Mouse (Mus musculus) kidney, adult 18-20 months (tissue): ENCODE measurements around the gene Myo18a.
A peak's percentile ranks its signal among the peaks of the same experiment; 100 is the strongest.

Experiments
- DNase-seq: peaks from one replicate; pipeline ENCODE4 v3.0.0; 2021

Myo18a gene

DNA sequence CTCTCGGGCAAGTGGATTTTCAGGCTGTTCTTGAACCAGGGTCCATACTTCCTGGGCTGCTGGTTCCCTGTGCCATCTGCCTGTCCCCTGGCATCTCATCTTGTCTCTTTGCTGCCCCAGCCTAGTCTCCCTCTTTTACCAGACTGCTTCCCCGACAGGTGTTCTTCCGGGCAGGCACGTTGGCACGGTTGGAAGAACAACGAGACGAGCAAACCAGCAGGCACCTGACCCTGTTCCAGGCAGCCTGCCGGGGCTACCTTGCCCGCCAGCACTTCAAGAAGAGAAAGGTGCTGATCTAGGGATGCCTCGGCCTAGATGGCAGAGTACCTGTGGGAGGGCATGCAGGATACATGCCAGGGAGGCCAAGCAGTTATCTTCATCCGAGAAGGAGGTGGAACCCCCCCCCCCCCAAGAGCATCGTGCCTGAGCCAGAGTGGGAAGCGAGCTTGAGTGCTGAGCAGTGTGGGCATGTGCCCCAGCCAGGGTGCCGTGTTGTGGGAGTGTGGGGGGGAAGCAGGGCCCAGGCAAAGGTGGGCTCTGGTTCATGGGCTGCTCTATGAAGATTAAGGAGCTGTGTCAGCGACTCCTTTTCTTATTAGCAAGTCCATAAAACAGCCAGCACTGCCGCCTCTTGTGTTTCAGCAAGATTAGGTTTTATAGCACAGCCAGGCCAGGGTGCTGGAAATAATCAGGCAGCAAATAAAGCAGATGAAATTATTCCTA, 77.6 kb downstream of the Myo18a start:
- DNase-seq, result no peak

DNA sequence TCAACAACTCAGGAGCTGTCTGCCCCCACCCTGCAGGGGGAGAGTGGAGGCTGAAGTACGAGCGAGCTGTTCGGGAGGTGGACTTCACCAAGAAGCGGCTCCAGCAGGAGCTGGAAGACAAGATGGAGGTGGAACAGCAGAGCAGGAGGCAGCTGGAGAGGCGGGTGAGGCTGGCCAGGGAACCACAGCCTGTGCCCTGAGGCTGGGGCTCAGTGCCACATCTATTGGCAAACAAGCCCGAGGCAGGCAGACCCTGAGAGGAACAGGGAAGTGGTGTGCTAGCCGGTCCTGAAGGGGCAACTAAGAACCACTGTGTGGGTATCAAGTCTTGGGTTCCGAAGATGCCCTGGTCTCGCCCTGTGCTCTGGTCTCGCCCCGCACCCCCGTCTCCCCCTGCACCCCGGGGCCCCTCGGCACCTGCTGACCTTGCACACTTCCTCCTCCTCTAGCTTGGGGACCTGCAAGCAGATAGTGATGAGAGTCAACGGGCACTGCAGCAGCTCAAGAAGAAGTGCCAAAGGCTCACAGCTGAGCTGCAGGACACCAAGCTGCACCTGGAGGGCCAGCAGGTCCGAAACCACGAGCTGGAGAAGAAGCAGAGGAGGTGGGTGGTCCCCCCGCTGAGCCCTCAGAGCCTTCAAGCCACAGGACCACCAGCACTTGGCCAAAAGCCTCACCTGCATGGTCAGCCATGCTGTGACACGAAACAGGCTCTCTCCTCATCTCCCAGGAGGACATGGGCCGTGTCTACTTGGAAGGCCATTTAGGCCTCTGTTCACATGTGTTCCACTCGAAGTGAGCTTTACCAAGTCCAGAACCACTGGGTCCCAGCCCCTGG, 80.2 kb downstream of the Myo18a start:
- peak; percentile 28 for DNase-seq

DNA sequence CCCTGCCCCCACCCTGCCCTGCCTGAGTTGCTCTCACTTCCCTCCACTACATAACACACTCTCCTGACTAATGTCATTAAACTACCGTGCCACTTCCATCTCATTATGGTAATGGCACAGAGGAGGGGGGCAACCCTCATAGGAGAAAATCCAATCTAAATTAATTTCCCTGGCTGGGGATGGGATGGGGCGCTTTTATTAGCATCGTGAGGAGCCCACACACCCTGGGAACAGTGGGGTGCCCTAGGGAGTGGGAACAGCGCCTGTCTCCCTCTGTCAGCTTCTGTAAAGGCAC, 80.8 kb downstream of the Myo18a start:
- no peak for DNase-seq

DNA sequence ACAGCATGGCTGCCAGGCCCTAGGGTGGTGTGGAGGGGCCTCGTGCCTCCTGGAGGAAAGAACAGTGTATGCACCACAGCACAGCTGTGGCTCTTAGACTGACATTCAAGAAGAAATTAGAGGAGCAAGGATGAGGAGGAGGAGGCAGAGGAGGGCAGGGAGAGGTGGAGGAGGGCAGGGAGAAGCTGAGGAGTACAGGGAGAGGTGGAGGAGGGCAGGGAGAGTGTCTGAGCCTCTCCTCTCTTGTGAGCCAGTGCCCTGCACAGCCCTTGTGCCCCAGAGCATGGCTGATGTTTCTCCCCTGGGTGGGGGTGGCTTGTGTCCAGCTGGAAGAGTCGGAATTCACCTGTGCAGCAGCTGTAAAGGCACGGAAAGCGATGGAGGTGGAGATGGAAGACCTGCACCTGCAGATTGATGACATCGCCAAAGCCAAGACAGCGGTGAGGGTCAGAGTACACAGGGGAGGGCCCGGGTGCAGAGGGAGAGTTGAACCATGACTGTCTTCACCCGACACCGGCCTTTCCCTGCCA, 84.6 kb downstream of the Myo18a start:
- DNase-seq, result peak; percentile 61

DNA sequence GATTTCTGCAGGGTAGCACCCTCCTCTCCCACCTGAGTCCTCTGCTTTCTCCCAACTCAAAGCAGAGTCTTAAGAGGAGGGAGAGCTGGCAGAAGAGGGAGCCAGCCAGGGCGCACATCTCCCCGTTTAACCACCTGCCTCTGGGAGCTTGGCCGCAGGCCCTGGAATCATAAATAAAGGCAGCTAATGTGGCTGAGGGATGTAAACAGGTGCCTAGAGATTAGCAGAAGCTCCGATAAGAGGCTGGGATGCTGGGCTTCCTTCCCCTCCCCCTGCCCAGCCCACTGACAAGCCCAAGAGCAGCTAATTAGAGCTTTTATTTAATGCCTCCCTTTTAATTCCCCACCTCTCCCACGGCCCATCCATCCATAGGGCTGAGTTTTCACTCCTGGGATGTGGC, 85.1 kb downstream of the Myo18a start:
- DNase-seq, result no peak

DNA sequence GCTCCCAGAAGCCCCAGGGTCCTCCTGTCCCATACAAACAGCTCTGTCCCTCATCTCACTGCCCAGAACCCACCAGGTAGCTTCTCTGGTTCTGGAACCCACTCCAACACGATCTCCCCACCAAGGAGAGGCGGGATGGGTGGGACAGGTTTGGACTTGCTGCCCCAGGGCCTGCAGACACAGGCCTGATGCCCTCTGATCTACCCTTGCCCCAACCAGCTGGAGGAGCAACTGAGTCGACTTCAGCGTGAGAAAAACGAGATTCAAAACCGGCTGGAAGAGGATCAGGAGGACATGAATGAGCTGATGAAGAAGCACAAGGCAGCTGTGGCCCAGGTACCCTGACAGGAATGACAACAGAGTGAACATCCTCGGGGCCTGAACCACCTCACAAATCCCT, 86.1 kb downstream of the Myo18a start:
- DNase-seq, result no peak

DNA sequence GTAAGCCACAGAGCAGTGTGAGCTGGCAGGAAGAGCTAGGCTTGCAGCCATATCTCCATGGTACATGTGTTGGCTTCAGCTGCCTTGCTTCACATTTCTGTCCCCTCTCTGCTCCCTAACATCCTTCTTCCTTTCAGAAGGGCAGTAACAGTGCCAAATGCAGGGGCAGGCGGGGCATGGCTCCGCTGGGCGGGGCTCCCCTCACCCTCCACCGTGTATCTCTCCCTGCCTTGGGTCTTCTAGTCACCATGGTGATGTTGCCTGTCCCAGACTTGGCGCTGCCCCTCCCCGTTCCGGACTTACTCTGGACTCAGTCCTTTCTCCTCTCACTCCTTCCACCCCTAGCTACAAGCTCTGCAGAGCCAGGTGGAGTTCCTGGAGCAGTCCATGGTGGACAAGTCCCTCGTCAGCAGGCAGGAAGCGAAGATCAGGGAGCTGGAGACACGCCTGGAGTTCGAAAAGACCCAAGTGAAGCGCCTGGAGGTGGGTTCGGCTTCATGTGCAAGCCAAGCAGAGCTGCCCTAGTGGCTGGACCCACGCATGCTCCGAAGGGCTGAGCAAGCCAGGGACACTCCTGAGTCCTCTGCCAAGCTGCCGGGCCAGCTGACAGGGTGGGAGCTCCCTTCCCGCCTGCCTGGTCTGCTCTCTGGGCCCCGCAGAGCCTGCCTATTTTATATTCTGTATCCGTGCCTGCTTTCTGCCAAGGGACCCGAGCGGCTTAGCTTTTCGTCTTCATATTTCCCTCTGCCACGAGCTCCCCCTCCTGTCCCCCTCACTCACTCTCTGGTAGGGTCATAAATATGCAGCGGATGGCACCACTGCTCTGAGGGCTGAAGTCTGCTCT, 87.6 kb downstream of the Myo18a start:
- DNase-seq, result no peak

DNA sequence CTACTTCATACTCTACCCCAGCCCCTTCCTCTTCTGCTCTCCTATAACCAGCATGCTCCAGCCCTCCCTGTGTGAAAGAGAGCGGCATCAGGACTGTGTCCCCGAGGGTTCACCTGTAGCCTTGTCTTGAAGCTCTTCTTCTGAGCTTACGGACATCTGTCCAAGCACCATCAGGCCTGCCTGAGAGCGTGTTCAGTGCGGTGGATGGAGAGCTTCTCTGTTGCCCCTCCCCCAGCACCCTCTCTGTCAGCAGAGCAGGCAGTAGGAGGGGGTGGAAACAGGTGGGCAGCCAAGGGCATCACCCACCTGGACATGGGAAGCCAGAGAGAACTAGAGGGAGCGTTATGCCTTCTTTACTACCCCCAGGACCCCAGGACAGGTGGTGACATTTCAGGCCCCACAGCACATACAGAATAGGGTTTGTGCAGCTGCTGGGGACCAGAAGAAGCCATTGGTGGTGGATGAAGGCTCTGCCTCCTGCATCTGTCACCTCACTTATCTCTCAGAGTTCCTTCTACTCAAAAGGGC, 88.5 kb downstream of the Myo18a start:
- DNase-seq, result no peak

DNA sequence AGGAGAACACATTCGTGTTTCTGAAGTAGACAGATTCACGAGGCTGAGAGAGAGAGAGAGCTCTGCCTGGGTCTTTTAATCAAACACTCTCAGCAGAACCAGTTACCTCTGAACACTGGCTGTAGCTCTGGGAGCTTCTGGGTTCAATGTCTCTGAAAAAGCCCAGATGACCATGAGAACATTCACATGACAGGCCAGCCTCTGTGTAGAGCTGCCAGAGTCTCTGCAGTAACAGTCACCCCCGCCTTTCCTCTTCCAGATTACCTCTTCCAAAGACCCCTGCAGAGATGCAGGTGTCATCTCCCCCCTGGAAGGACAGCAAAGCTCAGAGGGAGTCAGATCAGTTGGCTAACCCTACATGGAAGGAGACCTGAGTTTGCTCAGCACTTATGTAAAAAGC, 89.1 kb downstream of the Myo18a start:
- no peak for DNase-seq

DNA sequence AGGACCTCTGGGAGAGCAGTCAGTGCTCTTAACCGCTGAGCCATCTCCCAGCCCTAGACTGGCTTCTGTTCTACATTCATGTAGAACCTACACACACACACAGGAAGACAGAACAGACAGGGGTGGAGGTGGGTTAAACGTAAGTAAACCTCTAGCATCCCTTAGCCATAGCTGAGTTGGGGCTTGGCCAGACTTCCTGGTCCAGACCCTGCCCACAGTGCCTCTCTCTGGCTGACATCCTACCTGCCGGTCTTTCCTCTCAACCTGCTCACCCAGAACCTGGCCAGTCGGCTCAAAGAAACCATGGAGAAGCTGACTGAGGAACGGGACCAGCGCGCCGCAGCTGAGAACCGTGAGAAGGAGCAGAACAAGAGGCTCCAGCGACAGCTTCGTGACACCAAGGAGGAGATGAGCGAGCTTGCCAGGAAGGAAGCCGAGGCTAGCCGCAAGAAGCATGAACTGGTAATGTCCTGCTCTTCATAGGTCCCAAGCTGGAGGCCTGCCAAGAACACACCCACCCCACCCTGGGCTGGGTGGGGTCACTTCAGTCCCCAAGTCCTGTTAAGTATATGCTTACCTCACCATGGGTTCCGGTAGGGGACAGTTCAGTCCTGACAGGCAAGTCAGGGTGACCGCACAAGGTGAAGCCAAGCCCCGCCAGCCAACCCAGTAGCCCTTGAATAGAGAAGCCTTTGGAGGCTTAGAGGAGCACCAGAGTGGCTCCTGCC, 90.1 kb downstream of the Myo18a start:
- no peak for DNase-seq

DNA sequence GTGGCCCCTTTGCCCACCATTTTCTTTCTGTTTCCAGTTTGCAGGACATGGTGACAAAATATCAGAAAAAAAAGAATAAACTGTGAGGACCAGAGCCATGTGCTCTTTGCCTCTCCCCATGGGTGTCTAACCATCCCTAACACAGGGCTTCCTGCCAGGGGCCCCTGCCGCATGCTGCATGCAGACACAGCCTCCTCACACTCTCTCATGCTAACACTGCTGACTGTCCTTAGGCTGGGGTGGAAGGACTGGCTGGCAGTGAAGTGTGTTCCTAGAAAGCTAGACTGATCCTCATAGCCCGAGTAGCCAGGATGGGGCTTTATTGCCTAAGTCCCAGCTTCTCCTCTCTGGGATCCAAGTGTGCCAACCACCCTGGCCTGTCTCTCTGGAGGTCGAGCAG, 91.6 kb downstream of the Myo18a start:
- no peak for DNase-seq

DNA sequence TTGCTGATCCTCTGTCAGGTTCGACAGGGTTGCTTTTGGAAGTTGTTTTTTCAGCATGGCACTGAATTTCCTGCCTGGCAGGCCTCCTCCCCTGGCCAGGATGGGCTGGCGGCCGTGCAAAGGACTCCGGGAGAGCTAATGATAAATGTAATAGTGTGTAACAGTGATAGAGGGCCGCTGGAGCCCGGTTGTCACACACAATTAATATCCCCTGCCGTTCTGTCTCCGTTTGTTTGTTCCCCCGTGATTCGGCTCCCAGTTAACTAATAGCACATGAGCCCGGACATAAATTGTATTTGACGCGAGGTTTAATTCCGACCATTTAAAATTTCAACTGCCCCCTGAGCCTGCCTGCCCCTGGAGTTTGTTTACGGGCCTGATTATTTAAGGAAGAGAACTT, 92.3 kb downstream of the Myo18a start:
- DNase-seq, result no peak

DNA sequence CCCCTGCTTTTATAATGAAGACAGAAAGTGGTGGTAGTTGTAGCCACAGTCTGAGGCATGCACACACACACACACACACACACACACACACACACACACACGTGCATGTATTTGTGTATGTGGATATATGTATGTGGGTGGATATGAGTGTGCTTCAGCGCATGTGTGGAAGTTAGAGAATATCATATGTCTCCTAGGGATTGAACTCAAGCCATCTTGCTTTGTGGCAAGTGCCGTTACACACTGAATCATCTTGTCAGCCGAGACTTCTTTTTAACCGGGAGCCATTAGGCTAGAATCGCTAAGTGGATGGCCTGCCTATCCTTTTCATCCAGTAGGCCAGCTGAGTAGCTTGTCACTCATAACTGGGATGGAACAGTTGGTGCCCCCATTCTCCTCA, 94.0 kb downstream of the Myo18a start:
- no peak for DNase-seq

DNA sequence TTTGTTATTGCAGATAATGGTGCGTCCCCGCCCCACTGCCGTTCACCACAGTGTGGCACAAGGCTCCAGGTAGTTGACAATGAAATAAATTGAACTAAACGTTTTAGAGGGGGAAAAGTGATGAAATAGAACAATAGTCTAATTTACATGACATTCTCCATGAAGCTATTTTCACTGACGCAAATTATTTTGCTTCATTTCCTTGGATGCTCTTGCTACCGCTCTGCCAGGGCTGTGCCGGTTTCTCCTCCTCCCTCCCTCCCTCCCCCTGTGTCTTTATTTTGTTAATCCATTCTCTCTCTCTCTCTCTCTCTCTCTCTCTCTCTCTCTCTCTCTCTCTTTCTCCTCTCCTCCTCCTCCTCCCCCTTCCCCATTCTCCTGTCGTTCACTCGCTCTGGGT, 95.5 kb downstream of the Myo18a start:
- DNase-seq, result no peak

DNA sequence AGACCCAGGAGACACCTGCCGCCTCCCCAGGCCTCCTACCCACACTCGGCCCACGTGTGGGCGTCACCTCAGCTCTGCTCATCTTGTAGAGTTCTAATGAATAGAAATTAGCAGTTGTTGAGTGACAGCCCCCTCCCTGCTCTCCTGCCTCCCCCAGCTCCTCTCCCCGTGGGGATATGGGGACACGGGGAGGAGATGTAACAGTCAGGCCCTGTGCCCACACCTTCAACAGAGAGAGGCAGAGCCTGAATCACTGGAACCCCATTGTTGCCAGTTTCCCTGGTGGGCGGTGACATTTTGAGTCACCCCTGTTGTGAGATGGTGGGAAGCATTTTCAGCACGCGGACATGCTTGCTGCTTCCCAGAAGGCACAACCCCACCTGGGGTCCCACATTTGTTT, 97.9 kb downstream of the Myo18a start:
- no peak for DNase-seq

DNA sequence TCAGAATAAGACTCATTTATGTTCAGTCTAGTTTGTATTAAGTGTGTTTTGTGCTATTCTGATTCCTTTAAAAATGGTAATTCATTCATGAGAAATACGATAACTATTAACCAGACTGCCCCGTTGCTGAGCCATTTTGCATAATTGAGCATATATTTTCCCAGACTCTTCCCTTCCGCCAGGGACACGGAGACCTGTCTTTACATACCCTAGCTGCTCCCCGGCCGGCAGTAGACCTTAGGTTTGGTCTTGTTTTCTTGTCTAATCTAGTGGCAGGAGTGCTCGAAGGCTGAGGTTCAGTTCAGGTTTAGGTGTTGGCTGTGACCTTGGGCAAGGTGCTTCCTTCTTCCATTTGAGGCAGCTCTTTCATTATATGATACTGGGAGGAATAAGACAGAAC, 99.8 kb downstream of the Myo18a start:
- DNase-seq, result peak; percentile 54

DNA sequence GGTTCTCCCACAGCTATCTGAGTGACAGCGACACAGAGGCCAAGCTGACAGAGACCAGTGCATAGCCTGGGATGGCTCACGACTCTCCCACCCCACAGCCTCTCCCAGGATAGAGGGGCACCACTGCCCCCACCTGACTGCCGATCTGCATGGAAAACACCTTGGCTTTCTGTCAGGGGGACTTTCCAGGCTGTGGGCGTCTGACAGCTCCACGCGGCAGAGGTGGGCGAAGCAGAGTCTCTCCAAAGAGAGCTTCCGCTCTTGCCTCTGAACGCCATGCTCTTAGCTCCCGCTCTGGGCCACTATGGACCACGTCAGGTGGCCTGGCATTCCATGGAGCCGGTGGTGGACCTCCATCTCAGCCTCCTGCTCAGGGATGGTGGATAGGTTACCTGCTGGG, 101.7 kb downstream of the Myo18a start:
- no peak for DNase-seq

DNA sequence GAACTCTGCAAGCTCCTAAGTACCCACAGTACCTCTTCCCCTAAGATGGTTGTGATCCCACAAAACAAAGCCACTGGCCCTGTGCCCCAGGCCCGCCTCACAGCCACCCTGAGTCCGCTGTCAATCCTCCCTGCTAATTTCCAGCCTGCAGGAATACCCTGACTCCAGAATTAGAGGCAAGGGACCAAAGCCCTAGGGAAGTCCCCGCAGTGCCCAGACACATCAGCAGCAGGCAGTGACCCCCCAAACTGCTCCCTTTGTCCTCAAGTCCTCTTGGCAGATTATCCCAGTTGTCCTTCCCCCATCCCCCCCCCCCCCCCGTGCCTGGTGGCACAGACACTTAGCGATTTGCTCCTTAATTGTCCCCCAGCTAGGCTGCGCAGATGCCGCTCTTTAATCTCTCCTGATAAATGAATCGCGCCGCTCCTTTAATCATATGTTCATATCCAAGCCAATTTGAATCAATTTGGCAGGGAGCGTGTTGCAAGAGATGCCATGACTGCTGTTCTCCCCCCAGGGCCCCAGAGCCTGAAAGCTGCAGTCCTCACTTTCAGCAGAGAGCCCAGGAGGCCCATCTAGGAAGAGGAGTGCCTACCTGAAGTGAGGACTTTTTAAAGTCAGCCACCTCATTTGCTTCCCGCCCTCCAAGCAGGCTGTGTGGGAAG, 104.5 kb downstream of the Myo18a start:
- no peak for DNase-seq

DNA sequence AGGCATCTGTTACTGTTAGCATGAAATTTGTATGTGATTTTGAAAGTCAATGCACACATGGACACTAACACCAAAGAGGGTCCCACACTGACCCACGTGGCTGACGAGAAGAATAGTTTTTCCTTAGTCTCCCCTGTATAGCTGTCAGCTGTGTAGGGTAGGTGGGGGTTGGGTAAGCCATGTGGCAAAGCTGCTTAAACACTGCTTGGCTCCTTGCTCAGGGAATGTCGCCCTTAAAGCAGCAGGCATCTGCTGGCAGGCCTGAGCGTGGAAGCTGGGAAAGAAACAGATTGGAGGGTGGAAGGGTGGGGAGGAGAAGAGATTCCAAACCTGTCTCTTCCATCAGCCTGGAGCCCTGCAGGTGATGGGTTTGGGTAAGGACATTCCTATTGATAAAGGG, 108.4 kb downstream of the Myo18a start:
- DNase-seq, result no peak

DNA sequence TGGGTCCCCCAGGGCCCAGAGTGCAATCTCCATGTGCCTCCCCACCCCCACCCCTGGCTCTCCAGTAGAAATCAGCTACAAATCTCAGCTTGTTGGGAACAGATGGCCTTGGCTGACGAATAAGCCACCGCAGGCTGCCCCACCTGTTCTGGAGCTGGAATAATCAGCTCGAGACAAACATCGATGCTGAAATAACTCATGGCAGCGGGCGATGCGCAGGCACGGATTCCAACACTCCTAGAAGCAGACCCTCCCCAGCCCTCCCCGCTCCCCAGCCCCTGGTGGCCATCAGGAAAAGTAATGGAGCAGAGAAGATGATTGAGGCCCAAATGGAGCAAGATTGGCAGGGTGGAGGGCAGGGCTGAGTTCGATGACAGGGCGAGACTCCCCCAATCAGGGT, 109.2 kb downstream of the Myo18a start:
- no peak for DNase-seq

DNA sequence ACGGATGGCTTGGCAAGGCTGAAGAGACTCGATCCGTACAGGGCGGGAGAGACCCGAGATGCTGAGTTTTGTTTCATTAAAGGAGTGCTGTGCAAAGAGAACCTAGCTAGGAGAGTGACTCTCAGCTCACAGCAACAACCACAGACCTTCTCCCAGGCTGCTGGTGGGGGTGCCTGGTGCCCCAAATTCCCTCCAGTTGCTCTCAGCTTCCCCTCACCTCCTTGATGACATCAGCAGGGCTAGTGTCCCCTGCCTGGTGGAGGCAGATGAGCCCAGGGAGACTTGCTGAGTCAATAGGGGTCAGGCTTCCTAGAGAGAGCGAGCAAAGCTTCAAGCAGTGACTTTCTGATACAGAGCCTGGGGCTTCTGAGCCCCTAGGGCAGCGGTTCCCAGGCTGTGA, 109.6 kb downstream of the Myo18a start:
- DNase-seq, result no peak

DNA sequence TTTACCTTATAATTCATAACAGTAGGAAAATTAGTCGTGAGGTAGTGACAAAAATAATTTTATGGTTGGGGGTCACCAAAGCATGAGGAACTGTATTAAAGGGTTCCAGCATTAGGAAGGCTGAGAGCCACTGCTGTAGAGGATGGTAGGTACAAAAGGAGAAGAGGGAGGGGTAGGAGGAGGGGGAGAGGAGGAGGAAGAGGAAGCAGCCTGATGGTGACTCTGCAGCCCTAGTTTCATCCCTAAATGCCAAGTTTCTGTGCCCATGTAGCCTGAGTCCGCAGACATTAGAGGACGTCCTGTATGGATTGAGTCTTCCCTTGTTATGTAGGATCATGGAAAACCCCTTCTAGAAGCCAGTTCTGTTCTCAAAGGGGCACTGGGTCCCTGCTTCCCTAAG, 110.1 kb downstream of the Myo18a start:
- no peak for DNase-seq
